Comparison of ENCODE assay signal across 30 mouse cellular contexts in the genomic region with DNA sequence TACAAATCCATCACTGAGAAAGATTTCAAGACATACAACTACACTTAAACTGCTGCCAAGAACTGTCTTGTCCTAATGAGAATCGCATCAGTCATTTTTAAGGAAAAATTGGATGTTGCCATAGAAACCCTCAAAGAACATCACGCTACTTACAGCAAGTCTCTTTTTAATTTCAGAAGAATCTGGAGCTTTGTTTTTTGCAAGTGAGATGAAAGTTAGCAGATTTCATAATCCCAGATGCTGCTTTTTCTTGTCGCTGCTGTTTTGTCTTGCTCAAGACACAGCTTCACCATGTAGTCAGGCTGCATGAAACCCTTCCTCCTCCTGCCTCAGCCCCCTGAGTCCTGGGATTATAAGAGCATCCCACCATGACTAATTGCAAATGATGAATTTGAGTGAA.
DNase-seq lines count a peak whose midpoint lies in the region; ATAC-seq lines count a peak whose summit lies in the region.
"Had no signal": no experiment of that assay in that cellular context is flagged by ENCODE, and none has a peak within 500 bp of the region (broad histone marks: within the 10 kb centered on the region; RNA-seq: fewer than 3 reads in every experiment).

No protein-coding gene starts in this region.

- no peak overlapping the region for H3K27ac ChIP-seq in limb, embryonic 10.5 days
- H3K27ac ChIP-seq: embryonic facial prominence, embryonic 10.5 days; embryonic facial prominence, embryonic 15.5 days; forebrain, embryonic 12.5 days; hindbrain, embryonic 13.5 days; kidney, postnatal 0 days; limb, embryonic 12.5 days; liver, embryonic 15.5 days; stomach, postnatal 0 days had no signal

- H3K27me3 ChIP-seq in limb, embryonic 10.5 days (ENCODE audit: low read depth, poor library complexity, severe bottlenecking) = no peaks in the 10 kb centered on the region
- H3K27me3 ChIP-seq: embryonic facial prominence, embryonic 15.5 days; forebrain, embryonic 12.5 days; hindbrain, embryonic 13.5 days; limb, embryonic 12.5 days; liver, embryonic 15.5 days had no signal

- no peak overlapping the region for H3K4me3 ChIP-seq in limb, embryonic 10.5 days
- H3K4me3 ChIP-seq: embryonic facial prominence, embryonic 10.5 days; embryonic facial prominence, embryonic 15.5 days; forebrain, embryonic 12.5 days; hindbrain, embryonic 13.5 days; limb, embryonic 12.5 days; liver, embryonic 15.5 days had no signal

- no peaks in the 10 kb centered on the region for H3K9me3 ChIP-seq in limb, embryonic 10.5 days (replicated peaks)
- H3K9me3 ChIP-seq: embryonic facial prominence, embryonic 10.5 days; embryonic facial prominence, embryonic 15.5 days; forebrain, embryonic 12.5 days; G1E; hindbrain, embryonic 13.5 days; limb, embryonic 12.5 days; liver, embryonic 15.5 days had no signal

- no peak for DNase-seq in frontal cortex, postnatal 25 days (ENCODE audit: low spot score in 2 of 2)
- DNase-seq in layer of hippocampus, adult 9-10 months (ENCODE audit: low spot score) = peak; percentile 48
- DNase-seq in layer of hippocampus, postnatal 25 days (ENCODE audit: extremely low spot score in 1 of 2, low spot score in 1 of 2) = no peak
- DNase-seq in right cerebral cortex, adult 2 months (ENCODE audit: low spot score in 2 of 2) = peak; percentile 17 to 26
- no peak for DNase-seq in right cerebral cortex, postnatal 10 days (ENCODE audit: low spot score in 2 of 2)
- DNase-seq in limb, embryonic 10.5 days (ENCODE audit: low spot score) = no peak
- DNase-seq: adrenal gland, adult 8-10 months; cerebellum, adult 18-20 months; cerebellum, postnatal 10 days; gastrocnemius, postnatal 14 days; heart, postnatal 4 days; kidney, adult 8-10 months; kidney, postnatal 4 days; lung, embryonic 14.5 days; lung, postnatal 14 days; midbrain, embryonic 14.5 days; right cerebral cortex, postnatal 4 days; thymus, adult 2 months; thymus, postnatal 4 days had no signal

- peak; percentile 53 for ATAC-seq in frontal cortex, adult (ENCODE audit: low TSS enrichment)
- ATAC-seq: intestine, embryonic 16.5 days had no signal

- H3K36me3 ChIP-seq in limb, embryonic 10.5 days = no peaks in the 10 kb centered on the region
- H3K36me3 ChIP-seq: embryonic facial prominence, embryonic 10.5 days; embryonic facial prominence, embryonic 15.5 days; forebrain, embryonic 12.5 days; G1E; hindbrain, embryonic 13.5 days; limb, embryonic 12.5 days; liver, embryonic 15.5 days had no signal

- H3K4me1 ChIP-seq in limb, embryonic 10.5 days = peaks cover 8% of the 10 kb centered on the region
- H3K4me1 ChIP-seq: embryonic facial prominence, embryonic 15.5 days; forebrain, embryonic 12.5 days; hindbrain, embryonic 13.5 days; limb, embryonic 12.5 days; liver, embryonic 15.5 days had no signal

- WGBS in limb, embryonic 10.5 days = 91% methylated on average over 3 of the region's 3 CpGs

Comparison
In these comparisons a context has a peak if more than half of its experiments do, and no peak if none do; other contexts are left out.
1. DNase-seq: peak in layer of hippocampus, adult 9-10 months (single experiment) and right cerebral cortex, adult 2 months (2 of 2); none in frontal cortex, postnatal 25 days (0 of 2), layer of hippocampus, postnatal 25 days (0 of 2), right cerebral cortex, postnatal 10 days (0 of 2) and limb, embryonic 10.5 days (single experiment).